Comparison of ENCODE assay signal across 23 mouse cellular contexts in genomic region chr10:20747229-20747628, GRCm38 (mm10). TPM values are rescaled to one million over a fixed set of nuclear protein-coding genes. Genes with fewer than 3 reads are reported as not detected.
DNase-seq lines count a peak whose midpoint lies in the region; ATAC-seq and TF ChIP-seq lines count a peak whose summit lies in the region.
"Had no signal": no experiment of that assay in that cellular context is flagged by ENCODE, and none has a peak within 500 bp of the region (broad histone marks: within the 10 kb centered on the region; RNA-seq: fewer than 3 reads in every experiment).

No protein-coding gene starts in this region.

- H3K4me3 ChIP-seq in liver, embryonic 12.5 days = no peak overlapping the region
- no peak overlapping the region for H3K4me3 ChIP-seq in liver, postnatal 0 days (ENCODE audit: low read depth, low read length)
- no peak overlapping the region for H3K4me3 ChIP-seq in liver, embryonic 13.5 days (replicated peaks)
- no peak overlapping the region for H3K4me3 ChIP-seq in liver, embryonic 16.5 days (ENCODE audit: low read depth, low read length)
- H3K4me3 ChIP-seq in forebrain, postnatal 0 days (ENCODE audit: low read depth, low read length) = no peak overlapping the region
- H3K4me3 ChIP-seq: embryonic facial prominence, embryonic 13.5 days; embryonic facial prominence, embryonic 15.5 days; erythroblast, embryonic 14.5 days; forebrain, embryonic 13.5 days; forebrain, embryonic 15.5 days had no signal

- H3K4me1 ChIP-seq in liver, embryonic 12.5 days = peaks cover 16% of the 10 kb centered on the region
- H3K4me1 ChIP-seq in liver, postnatal 0 days (ENCODE audit: insufficient read depth) = no peaks in the 10 kb centered on the region
- H3K4me1 ChIP-seq in liver, embryonic 13.5 days (replicated peaks) = peaks cover 17% of the 10 kb centered on the region
- no peaks in the 10 kb centered on the region for H3K4me1 ChIP-seq in liver, embryonic 16.5 days (ENCODE audit: control insufficient read depth, low read depth, low read length)
- H3K4me1 ChIP-seq in forebrain, postnatal 0 days (ENCODE audit: insufficient read depth) = no peaks in the 10 kb centered on the region
- H3K4me1 ChIP-seq: embryonic facial prominence, embryonic 13.5 days; embryonic facial prominence, embryonic 15.5 days; forebrain, embryonic 13.5 days; forebrain, embryonic 15.5 days had no signal

- no peak for TF ChIP-seq EP300 in liver, postnatal 0 days (IDR thresholded peaks at IDR 0.05; ENCODE audit: low read depth)

- H3K36me3 ChIP-seq in liver, embryonic 12.5 days = no peaks in the 10 kb centered on the region
- no peaks in the 10 kb centered on the region for H3K36me3 ChIP-seq in liver, postnatal 0 days (replicated peaks; ENCODE audit: insufficient read depth, low read length)
- no peaks in the 10 kb centered on the region for H3K36me3 ChIP-seq in liver, embryonic 13.5 days
- no peaks in the 10 kb centered on the region for H3K36me3 ChIP-seq in liver, embryonic 16.5 days (ENCODE audit: control insufficient read depth, insufficient read depth)
- no peaks in the 10 kb centered on the region for H3K36me3 ChIP-seq in forebrain, postnatal 0 days (ENCODE audit: insufficient read depth)
- H3K36me3 ChIP-seq: embryonic facial prominence, embryonic 13.5 days; embryonic facial prominence, embryonic 15.5 days; forebrain, embryonic 15.5 days had no signal

- TF ChIP-seq CTCF in liver, postnatal 0 days (IDR thresholded peaks at IDR 0.05; ENCODE audit: low read depth) = no peak
- no peak for TF ChIP-seq CTCF in forebrain, postnatal 0 days (IDR thresholded peaks at IDR 0.05; ENCODE audit: low read depth)

- no peak overlapping the region for H3K4me2 ChIP-seq in liver, embryonic 12.5 days
- H3K4me2 ChIP-seq in liver, postnatal 0 days (ENCODE audit: low read depth, low read length) = no peak overlapping the region
- H3K4me2 ChIP-seq in liver, embryonic 13.5 days = no peak overlapping the region
- H3K4me2 ChIP-seq in liver, embryonic 16.5 days (ENCODE audit: low read depth, low read length) = no peak overlapping the region
- H3K4me2 ChIP-seq in forebrain, postnatal 0 days (ENCODE audit: low read depth) = no peak overlapping the region
- H3K4me2 ChIP-seq: embryonic facial prominence, embryonic 13.5 days; embryonic facial prominence, embryonic 15.5 days; forebrain, embryonic 13.5 days; forebrain, embryonic 15.5 days had no signal

- H3K9ac ChIP-seq in liver, embryonic 12.5 days = no peak overlapping the region
- H3K9ac ChIP-seq in liver, postnatal 0 days (replicated peaks) = no peak overlapping the region
- H3K9ac ChIP-seq in liver, embryonic 13.5 days = no peak overlapping the region
- H3K9ac ChIP-seq in liver, embryonic 16.5 days (ENCODE audit: low read depth, low read length) = no peak overlapping the region
- no peak overlapping the region for H3K9ac ChIP-seq in forebrain, postnatal 0 days
- H3K9ac ChIP-seq: embryonic facial prominence, embryonic 13.5 days; embryonic facial prominence, embryonic 15.5 days; forebrain, embryonic 13.5 days; forebrain, embryonic 15.5 days had no signal

- peak; percentile 32; the same call in 1 of the 2 replicates for ATAC-seq in liver, embryonic 12.5 days
- no peak for ATAC-seq in liver, postnatal 0 days
- 0 out of 2 replicates have a peak, but pooled peaks have one; percentile 53 for ATAC-seq in liver, embryonic 13.5 days (ENCODE audit: low read depth)
- peak; percentile 21; the same call in 1 of the 2 replicates for ATAC-seq in liver, embryonic 16.5 days (ENCODE audit: low read depth)
- ATAC-seq in megakaryocyte-erythroid progenitor cell, adult 5-6 weeks (replicated peaks; ENCODE audit: low FRiP score, low TSS enrichment, poor library complexity, severe bottlenecking) = peak; percentile 60
- no peak for ATAC-seq in forebrain, postnatal 0 days
- ATAC-seq: forebrain, embryonic 13.5 days; forebrain, embryonic 15.5 days had no signal

- 67% methylated on average over 4 of the region's 4 CpGs for WGBS in liver, embryonic 12.5 days (ENCODE audit: insufficient replicate concordance)
- 70% methylated on average over 4 of the region's 4 CpGs for WGBS in liver, postnatal 0 days (ENCODE audit: insufficient replicate concordance)
- WGBS in liver, embryonic 13.5 days (ENCODE audit: insufficient replicate concordance) = 50% methylated on average over 4 of the region's 4 CpGs
- 47% methylated on average over 4 of the region's 4 CpGs for WGBS in liver, embryonic 16.5 days (ENCODE audit: insufficient replicate concordance)
- WGBS in forebrain, postnatal 0 days = 94% methylated on average over 4 of the region's 4 CpGs

- H3K9me3 ChIP-seq in liver, embryonic 12.5 days (replicated peaks) = no peaks in the 10 kb centered on the region
- no peaks in the 10 kb centered on the region for H3K9me3 ChIP-seq in liver, postnatal 0 days (ENCODE audit: low read length)
- H3K9me3 ChIP-seq in liver, embryonic 13.5 days (replicated peaks) = no peaks in the 10 kb centered on the region
- H3K9me3 ChIP-seq in liver, embryonic 16.5 days (replicated peaks; ENCODE audit: control insufficient read depth, low read length) = no peaks in the 10 kb centered on the region
- H3K9me3 ChIP-seq in forebrain, postnatal 0 days (ENCODE audit: low read length) = no peaks in the 10 kb centered on the region
- H3K9me3 ChIP-seq: embryonic facial prominence, embryonic 13.5 days; embryonic facial prominence, embryonic 15.5 days; forebrain, embryonic 13.5 days; forebrain, embryonic 15.5 days had no signal

- DNase-seq in liver, postnatal 0 days = no peak
- no peak for DNase-seq in liver, embryonic 13.5 days
- DNase-seq in forebrain, postnatal 0 days = no peak
- DNase-seq in cerebellum, adult 18-20 months = no peak
- DNase-seq in layer of hippocampus, postnatal 36 days = no peak
- DNase-seq: adrenal gland, adult 2 months; adrenal gland, postnatal 10 days; adrenal gland, postnatal 36 days; cerebellum, adult 11-12 months; cerebellum, adult 8-10 months; cerebellum, adult 9-11 months; cerebellum, postnatal 14 days; cerebellum, postnatal 36 days; embryo, embryonic 11 days had no signal

- no peaks in the 10 kb centered on the region for H3K27me3 ChIP-seq in liver, embryonic 12.5 days (replicated peaks)
- no peaks in the 10 kb centered on the region for H3K27me3 ChIP-seq in liver, postnatal 0 days (ENCODE audit: insufficient read depth, low read length)
- no peaks in the 10 kb centered on the region for H3K27me3 ChIP-seq in liver, embryonic 13.5 days
- no peaks in the 10 kb centered on the region for H3K27me3 ChIP-seq in liver, embryonic 16.5 days (ENCODE audit: control insufficient read depth, insufficient read depth, low read depth, low read length)
- H3K27me3 ChIP-seq in forebrain, postnatal 0 days (ENCODE audit: insufficient read depth, low read length) = no peaks in the 10 kb centered on the region
- H3K27me3 ChIP-seq: embryonic facial prominence, embryonic 13.5 days; embryonic facial prominence, embryonic 15.5 days; forebrain, embryonic 13.5 days; forebrain, embryonic 15.5 days had no signal

- H3K27ac ChIP-seq in liver, embryonic 12.5 days = no peak overlapping the region
- H3K27ac ChIP-seq in liver, postnatal 0 days (ENCODE audit: low read depth) = no peak overlapping the region
- H3K27ac ChIP-seq in liver, embryonic 13.5 days = no peak overlapping the region
- H3K27ac ChIP-seq in liver, embryonic 16.5 days (ENCODE audit: low read length) = no peak overlapping the region
- H3K27ac ChIP-seq in forebrain, postnatal 0 days (ENCODE audit: low read depth, low read length) = no peak overlapping the region
- H3K27ac ChIP-seq: embryonic facial prominence, embryonic 13.5 days; embryonic facial prominence, embryonic 15.5 days; forebrain, embryonic 13.5 days; forebrain, embryonic 15.5 days had no signal

RNA-seq across cellular contexts. Expression of gene Pde7b, which starts 22.4 kb away (rescaled TPM):
- 0.29 and 0.42 TPM in 2 replicates for polyA plus RNA-seq in liver, embryonic 12.5 days (2016; fragmentation: Nextera tagmentation; extraction: Ambion mirVana)
- 0.60 and 0.66 TPM in 2 replicates for polyA plus RNA-seq in liver, postnatal 0 days (2015; fragmentation: Nextera tagmentation; extraction: Ambion mirVana)
- polyA plus RNA-seq in liver, embryonic 13.5 days (2015; fragmentation: Nextera tagmentation; extraction: Ambion mirVana) = 0.20 and 0.29 TPM in 2 replicates
- 0.25 and 0.54 TPM in 2 replicates for polyA plus RNA-seq in liver, embryonic 16.5 days (2015; fragmentation: Nextera tagmentation; extraction: Ambion mirVana)
- total RNA-seq in megakaryocyte-erythroid progenitor cell, adult 5-6 weeks (2014; fragmentation: Nextera tagmentation) = 2.5 TPM in 1 of 2 replicates, not detected in the other
- total RNA-seq in megakaryocyte-erythroid progenitor cell, adult 5-6 weeks (2017) = not detected in 2 replicates
- 8.7 and 9.4 TPM in 2 replicates for total RNA-seq in forebrain, postnatal 0 days (2014; rRNA removed)
- 0.88 and 2.4 TPM in 2 replicates for polyA plus RNA-seq in forebrain, postnatal 0 days (2015; fragmentation: Nextera tagmentation; extraction: Ambion mirVana)
- total RNA-seq in layer of hippocampus, postnatal 36 days (2021) = 10 to 100 TPM; 23.8 to 25.2 TPM
- total RNA-seq: MEL had no signal
- polyA plus RNA-seq: erythroblast, embryonic 14.5 days had no signal

Comparison
In these comparisons a context has a peak if more than half of its experiments do, and no peak if none do; other contexts are left out.
1. ATAC-seq: peak in liver, embryonic 12.5 days (single experiment), liver, embryonic 13.5 days (single experiment), liver, embryonic 16.5 days (single experiment) and megakaryocyte-erythroid progenitor cell, adult 5-6 weeks (single experiment); none in liver, postnatal 0 days (single experiment) and forebrain, postnatal 0 days (single experiment).